Mouse (Mus musculus) G1E (cell line): ENCODE measurements around the gene Bbs9.

ENCODE experiments used
- CTCF ChIP-seq: IDR thresholded peaks from 2 replicates; pipeline ENCODE4 v1.5.1; 2012; ENCODE audit warnings: low read depth, low read length, inconsistent platforms, mixed read lengths
- POLR2AphosphoS5 ChIP-seq: IDR thresholded peaks from 2 replicates; pipeline ENCODE4 v1.6.1; 2012; ENCODE audit warnings: low read depth, low read length, inconsistent platforms; ENCODE audit not compliant: insufficient replicate concordance
- TAL1 ChIP-seq: conservative IDR thresholded peaks from 2 replicates; pipeline ENCODE4 v1.6.1; 2012; ENCODE audit warnings: low read depth, low read length, inconsistent platforms, mixed read lengths

- TF ChIP-seq CTCF (no peak), POLR2AphosphoS5 (no peak), TAL1 (no peak)
Measured at GRCm38 (mm10) chr9:22935645-22936044, 460.1 kb downstream of the Bbs9 start.
